Mouse (Mus musculus) thymus, adult 2 months (tissue): Measurements from ENCODE around the gene Dusp21. TPM values are rescaled to one million over a fixed set of nuclear protein-coding genes. Genes with fewer than 3 reads are reported as not detected.

Experiments used
- DNase-seq: peaks from one replicate; pipeline ENCODE4 v3.0.0; 2021
- H3K27ac ChIP-seq: fragments of 200-500 bp; 2 replicates; pipeline ENCODE4 v1.5.1; 2012; ENCODE audit warnings: low read length, control low read depth; ENCODE audit not compliant: control insufficient read depth, insufficient read depth
- H3K27me3 ChIP-seq: fragments of 200-500 bp; 2 replicates; pipeline ENCODE4 v1.6.1; 2012; ENCODE audit warnings: mild to moderate bottlenecking, low read length, moderate library complexity, mixed read lengths; ENCODE audit not compliant: control insufficient read depth, insufficient read depth
- H3K36me3 ChIP-seq: fragments of 200-500 bp; 2 replicates; pipeline ENCODE4 v1.6.1; 2012; ENCODE audit warnings: mild to moderate bottlenecking, low read length, moderate library complexity; ENCODE audit not compliant: control insufficient read depth, insufficient read depth
- H3K4me1 ChIP-seq: fragments of 200-500 bp; replicated peaks from 2 replicates; pipeline ENCODE4 v1.6.1; 2012; ENCODE audit warnings: low read length; ENCODE audit not compliant: control insufficient read depth, insufficient read depth
- H3K4me3 ChIP-seq: fragments of 200-500 bp; 2 replicates; pipeline ENCODE4 v1.5.1; 2012; ENCODE audit warnings: mild to moderate bottlenecking, low read length, control low read depth, moderate library complexity; ENCODE audit not compliant: control insufficient read depth, insufficient read depth
- CTCF ChIP-seq: fragments of 200-500 bp; IDR thresholded peaks from 2 replicates; pipeline ENCODE4 v1.5.1; 2012; ENCODE audit warnings: mild to moderate bottlenecking, control low read depth, low read length, moderate library complexity, borderline replicate concordance; ENCODE audit not compliant: control insufficient read depth, poor library complexity, insufficient read depth; ENCODE audit errors: extremely low read depth
- POLR2A ChIP-seq: fragments of 200-500 bp; IDR thresholded peaks from 2 replicates; pipeline ENCODE4 v1.6.1; 2012; ENCODE audit warnings: mild to moderate bottlenecking, low read length, control low read depth, moderate library complexity; ENCODE audit not compliant: control insufficient read depth, poor library complexity, insufficient read depth; ENCODE audit errors: extremely low read depth
- WGBS: fragments of 180-500 bp; shearing (Covaris S2); methylation state at CpG from one replicate; pipeline ENCODE4 v1.1.7; 2018; 5-methylcytosine and 5-hydroxymethylcytosine counted together
- polyA plus RNA-seq: library from polyadenylated mRNA; depleted of rRNA; stranded (reverse); fragments of >200 nt; gene quantifications from 2 replicates; pipeline ENCODE4 v1.2.3, GENCODE M21; 2012; rRNA removed

Gene Dusp21
- polyA plus RNA-seq, 1 experiment = not detected

- Histone ChIP-seq H3K4me3 (no peak overlapping the region), H3K27ac (no peak overlapping the region), H3K36me3 (no peaks in the 10 kb centered on the region), H3K27me3 (no peaks in the 10 kb centered on the region), H3K4me1 (peaks cover 2% of the 10 kb centered on the region; the same call in 1 of the 2 replicates)
- TF ChIP-seq POLR2A = no peak
- TF ChIP-seq CTCF = no peak
- no peak for DNase-seq
These were observed 41.5 kb downstream of the Dusp21 start for GRCm38 (mm10) chrX:18187203-18187602.

GRCm38 (mm10) chrX:18188293-18188692, 42.6 kb downstream of the Dusp21 start:
- 90% methylated on average over 2 of the region's 2 CpGs for WGBS
- DNase-seq = no peak
- TF ChIP-seq CTCF = no peak
- TF ChIP-seq POLR2A = no peak
- Histone ChIP-seq H3K4me1 (peaks cover 2% of the 10 kb centered on the region; the same call in 1 of the 2 replicates), H3K4me3 (no peak overlapping the region), H3K27me3 (no peaks in the 10 kb centered on the region), H3K36me3 (no peaks in the 10 kb centered on the region), H3K27ac (no peak overlapping the region)

Other genes with a start within 250 kb of the Dusp21 start
- 38.2 and 41.7 TPM in 2 replicates for gene Kdm6a, start 16.7 kb downstream of the Dusp21 start, polyA plus RNA-seq